Mouse (Mus musculus): ENCODE measurements at regions not wholly inside any gene's neighbourhood (a gene's known extent, or its start where the extent isn't known, plus 50 kb on each side); places are given as distances from the start of the nearest gene placed in this dataset.

- Histone ChIP-seq H3K4me1 (no peaks in the 10 kb centered on the region), H3K4me3 (no peak overlapping the region), H3K9ac (no peak overlapping the region), H3K27ac (no peak overlapping the region), H3K27me3 (no peaks in the 10 kb centered on the region), H3K36me3 (ENCODE audit: poor library complexity, severe bottlenecking) (no peaks in the 10 kb centered on the region), H3K9me3 (replicated peaks) (no peaks in the 10 kb centered on the region), H3K4me2 (no peak overlapping the region)
- whole genome bisulfite sequencing: 89% methylated on average over 2 of the region's 2 CpGs
- ATAC-seq: no peak
Measured at GRCm38 (mm10) chr7:111138038-111138437, 55.2 kb upstream of the Eif4g2 start.

- H3K27me3 ChIP-seq: no peaks in the 10 kb centered on the region
- WGBS: 85% methylated on average over 6 of the region's 6 CpGs
- H3K27ac ChIP-seq: no peak overlapping the region
- no peaks in the 10 kb centered on the region for H3K9me3 ChIP-seq (replicated peaks)
- H3K4me3 ChIP-seq: no peak overlapping the region
- H3K9ac ChIP-seq: no peak overlapping the region
- no peak overlapping the region for H3K4me2 ChIP-seq
- H3K36me3 ChIP-seq (ENCODE audit: poor library complexity, severe bottlenecking): no peaks in the 10 kb centered on the region
- H3K4me1 ChIP-seq: no peaks in the 10 kb centered on the region
- ATAC-seq: no peak
Measured at GRCm38 (mm10) chr7:111136066-111136639, 53.3 kb upstream of the Eif4g2 start.

DNA sequence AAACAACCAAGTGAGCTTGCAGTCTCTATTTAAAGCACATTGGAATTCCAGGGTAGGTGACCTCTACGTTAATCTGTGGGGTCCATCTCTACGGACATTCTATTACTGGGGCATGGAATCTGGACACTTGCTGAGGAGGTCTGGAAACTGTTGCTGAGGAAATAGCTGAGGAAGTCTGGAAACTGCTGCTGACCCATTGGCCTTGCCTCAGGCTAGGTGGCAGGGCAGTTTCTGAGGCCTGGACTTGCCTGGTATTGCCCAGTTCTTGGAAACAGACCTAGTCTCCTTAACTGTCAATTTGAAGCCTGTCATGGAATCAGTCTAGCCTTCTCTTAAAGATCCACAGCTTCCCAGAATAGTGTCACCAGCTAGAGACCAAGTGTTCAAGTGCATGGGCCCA, 51.7 kb upstream of the Eif4g2 start:
- no peak overlapping the region for H3K4me3 ChIP-seq
- no peaks in the 10 kb centered on the region for H3K9me3 ChIP-seq (replicated peaks)
- H3K36me3 ChIP-seq (ENCODE audit: poor library complexity, severe bottlenecking): no peaks in the 10 kb centered on the region
- no peaks in the 10 kb centered on the region for H3K4me1 ChIP-seq
- no peak overlapping the region for H3K9ac ChIP-seq
- H3K27me3 ChIP-seq: no peaks in the 10 kb centered on the region
- 88% methylated on average over 2 of the region's 2 CpGs for WGBS
- no peak overlapping the region for H3K4me2 ChIP-seq
- no peak overlapping the region for H3K27ac ChIP-seq
- ATAC-seq: no peak
